Mouse (Mus musculus) brain, embryonic 14.5 days (tissue): ENCODE results near the gene Olfr1076.

Experiments
- CTCF ChIP-seq: fragments of 200-500 bp; IDR thresholded peaks from 2 replicates; pipeline ENCODE4 v1.5.1; 2012; ENCODE audit warnings: inconsistent platforms, mild to moderate bottlenecking, moderate library complexity, borderline replicate concordance; ENCODE audit not compliant: insufficient read depth, insufficient read length; ENCODE audit errors: extremely low read depth
- POLR2A ChIP-seq: fragments of 200-500 bp; IDR thresholded peaks from 2 replicates; pipeline ENCODE4 v1.6.1; 2012; ENCODE audit warnings: mild to moderate bottlenecking, inconsistent platforms, borderline replicate concordance; ENCODE audit not compliant: poor library complexity, insufficient read depth, insufficient read length, severe bottlenecking; ENCODE audit errors: extremely low read depth

DNA sequence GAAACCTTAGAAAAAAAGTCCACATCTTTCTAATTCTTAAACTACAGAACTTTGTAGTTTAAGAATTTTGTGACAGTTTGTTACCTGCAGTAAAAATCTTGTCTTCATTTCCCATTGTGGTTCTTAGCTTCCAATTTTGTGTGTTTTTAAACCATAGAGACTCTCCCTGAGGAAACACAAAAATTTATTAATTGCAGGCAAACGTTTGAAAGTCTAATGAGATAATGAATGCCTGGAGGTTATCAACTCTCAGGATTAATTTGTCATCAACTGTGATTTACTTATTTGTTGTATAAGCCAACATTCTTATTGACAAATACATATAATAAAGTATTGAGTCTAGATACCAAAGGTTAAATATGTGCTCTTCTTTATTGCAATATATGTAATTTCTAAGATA, 21.0 kb upstream of the Olfr1076 start, which contains the start of gene Olfr228:
- TF ChIP-seq POLR2A = no peak
- TF ChIP-seq CTCF = no peak
